Mouse (Mus musculus) lung, embryonic 14.5 days (tissue): ENCODE measurements around the gene Inf2. TPM values are rescaled to one million over a fixed set of nuclear protein-coding genes. Genes with fewer than 3 reads are reported as not detected.
A peak's percentile ranks its signal among the peaks of the same experiment; 100 is the strongest.

Experiments
- ATAC-seq: fragments of 200-750 bp; cut with Nextera tagmentation; 2 replicates; pipeline ENCODE4 v1.8.0; 2017; ENCODE audit warnings: mild to moderate bottlenecking, moderate TSS enrichment, moderate library complexity; ENCODE audit not compliant: insufficient read depth
- DNase-seq: peaks from one replicate; pipeline ENCODE4 v3.0.0-alpha.2; 2015
- H3K27ac ChIP-seq: fragments of 300-500 bp; sonication (generic); 2 replicates; pipeline ENCODE4 v1.5.1; 2014; ENCODE audit warnings: low read depth, mild to moderate bottlenecking, moderate library complexity
- H3K27me3 ChIP-seq: fragments of 300-500 bp; sonication (generic); 2 replicates; pipeline ENCODE4 v1.6.1; 2014; ENCODE audit warnings: low read length, control low read depth; ENCODE audit not compliant: insufficient read depth
- H3K36me3 ChIP-seq: fragments of 300-500 bp; sonication (generic); 2 replicates; pipeline ENCODE4 v1.6.1; 2014; ENCODE audit warnings: control low read depth; ENCODE audit not compliant: insufficient read depth
- H3K4me1 ChIP-seq: fragments of 300-500 bp; sonication (generic); 2 replicates; pipeline ENCODE4 v1.6.1; 2014; ENCODE audit warnings: antibody characterized with exemption, control low read depth; ENCODE audit not compliant: insufficient read depth
- H3K4me2 ChIP-seq: fragments of 300-500 bp; sonication (generic); 2 replicates; pipeline ENCODE4 v1.6.1; 2014; ENCODE audit warnings: mild to moderate bottlenecking
- H3K4me3 ChIP-seq: fragments of 300-500 bp; sonication (generic); 2 replicates; pipeline ENCODE4 v1.5.1; 2014; ENCODE audit warnings: low read depth, low read length
- H3K9ac ChIP-seq: fragments of 300-500 bp; sonication (generic); 2 replicates; pipeline ENCODE4 v1.6.1; 2014
- H3K9me3 ChIP-seq: fragments of 300-500 bp; sonication (generic); 2 replicates; pipeline ENCODE4 v1.6.1; 2016; ENCODE audit warnings: low read depth, low read length, control low read depth
- CTCF ChIP-seq: IDR thresholded peaks from 2 replicates; pipeline ENCODE4 v1.5.1; 2016; ENCODE audit warnings: antibody characterized with exemption, low read depth
- WGBS: fragments of 180-500 bp; shearing (Covaris S2); extraction: QIAGEN DNeasy Blood & Tissue Kit; methylation state at CpG from one replicate; pipeline ENCODE4 v1.1.7; 2014; 5-methylcytosine and 5-hydroxymethylcytosine counted together
- polyA plus RNA-seq: library from polyadenylated mRNA; unstranded; fragments of >200 nt; fragmentation: Nextera tagmentation; extraction: Ambion mirVana; gene quantifications from 2 replicates; pipeline ENCODE4 v1.2.1, GENCODE M21; 2014

Gene Inf2
- 4.5 and 5.2 TPM in 2 replicates for polyA plus RNA-seq

- DNase-seq (peak; percentile 88), ATAC-seq (peak; percentile 89)
- peak within 1 kb of the TSS; percentile 97 for H3K4me2 ChIP-seq
- no peaks in the 10 kb centered on the region for H3K9me3 ChIP-seq
- WGBS: under 1% methylated on average over 60 of the region's 60 CpGs
- H3K36me3 ChIP-seq: no peaks in the 10 kb centered on the region
- TF ChIP-seq CTCF: no peak
- 0 out of 2 replicates have a peak, but pooled peaks cover 6% of the 10 kb centered on the region for H3K27me3 ChIP-seq
- H3K9ac ChIP-seq: peak within 1 kb of the TSS; percentile 58
- H3K4me1 ChIP-seq: peaks cover 7% of the 10 kb centered on the region; the same call in 1 of the 2 replicates
- H3K4me3 ChIP-seq: peak within 1 kb of the TSS; percentile 60
- H3K27ac ChIP-seq: 0 out of 2 replicates have a peak within 1 kb of the TSS, but pooled peaks have one; percentile 2
Observed at GRCm38 (mm10) chr12:112588426-112589256, at the start of gene Inf2. Gene Inf2 (plus strand): TSS chr12:112588784.

GRCm38 (mm10) chr12:112539466-112539965, 49.1 kb upstream of the Inf2 start:
- Histone ChIP-seq H3K9me3 (no peaks in the 10 kb centered on the region), H3K9ac (no peak overlapping the region), H3K4me1 (no peaks in the 10 kb centered on the region), H3K27me3 (no peaks in the 10 kb centered on the region), H3K27ac (no peak overlapping the region), H3K4me2 (no peak overlapping the region), H3K36me3 (no peaks in the 10 kb centered on the region), H3K4me3 (no peak overlapping the region)
- DNase-seq (no peak), ATAC-seq (no peak)
- 79% methylated on average over 7 of the region's 7 CpGs for WGBS
- TF ChIP-seq CTCF: no peak

- ATAC-seq (no peak), DNase-seq (no peak)
- Histone ChIP-seq H3K4me3 (no peak overlapping the region), H3K9ac (no peak overlapping the region), H3K9me3 (no peaks in the 10 kb centered on the region), H3K27me3 (no peaks in the 10 kb centered on the region), H3K4me2 (no peak overlapping the region), H3K36me3 (no peaks in the 10 kb centered on the region), H3K27ac (no peak overlapping the region), H3K4me1 (no peaks in the 10 kb centered on the region)
- TF ChIP-seq CTCF: no peak
- WGBS: 87% methylated on average over 12 of the region's 12 CpGs
Observed at GRCm38 (mm10) chr12:112540321-112540720, 48.3 kb upstream of the Inf2 start.

GRCm38 (mm10) chr12:112541483-112542091, 47.0 kb upstream of the Inf2 start:
- no peaks in the 10 kb centered on the region for H3K27me3 ChIP-seq
- H3K9ac ChIP-seq: no peak overlapping the region
- WGBS: 83% methylated on average over 8 of the region's 8 CpGs
- TF ChIP-seq CTCF: no peak
- H3K4me3 ChIP-seq: no peak overlapping the region
- no peaks in the 10 kb centered on the region for H3K9me3 ChIP-seq
- H3K27ac ChIP-seq: no peak overlapping the region
- ATAC-seq (no peak), DNase-seq (no peak)
- H3K36me3 ChIP-seq: no peaks in the 10 kb centered on the region
- H3K4me1 ChIP-seq: no peaks in the 10 kb centered on the region
- H3K4me2 ChIP-seq: no peak overlapping the region

- H3K9me3 ChIP-seq: no peaks in the 10 kb centered on the region
- no peak for ATAC-seq
- no peaks in the 10 kb centered on the region for H3K27me3 ChIP-seq
- H3K4me2 ChIP-seq: no peak overlapping the region
- no peak for DNase-seq
- H3K9ac ChIP-seq: no peak overlapping the region
- no peak overlapping the region for H3K27ac ChIP-seq
- no peak for TF ChIP-seq CTCF
- no peaks in the 10 kb centered on the region for H3K4me1 ChIP-seq
- H3K4me3 ChIP-seq: no peak overlapping the region
- WGBS: 61% methylated on average over 13 of the region's 13 CpGs
- H3K36me3 ChIP-seq: no peaks in the 10 kb centered on the region
Observed at GRCm38 (mm10) chr12:112542257-112542919, 46.2 kb upstream of the Inf2 start.

GRCm38 (mm10) chr12:112542920-112543300, 45.7 kb upstream of the Inf2 start:
- no peak overlapping the region for H3K4me3 ChIP-seq
- H3K4me2 ChIP-seq: no peak overlapping the region
- H3K9ac ChIP-seq: no peak overlapping the region
- no peaks in the 10 kb centered on the region for H3K36me3 ChIP-seq
- peak; percentile 96 for TF ChIP-seq CTCF
- 6% methylated on average over 11 of the region's 11 CpGs for WGBS
- H3K9me3 ChIP-seq: no peaks in the 10 kb centered on the region
- no peak overlapping the region for H3K27ac ChIP-seq
- DNase-seq (peak; percentile 94), ATAC-seq (peak; percentile 44; the same call in 1 of the 2 replicates)
- no peaks in the 10 kb centered on the region for H3K4me1 ChIP-seq
- H3K27me3 ChIP-seq: no peaks in the 10 kb centered on the region
